Mouse (Mus musculus) liver, embryonic 16.5 days (tissue): ENCODE data around the gene Cnnm2. TPM values are rescaled to one million over a fixed set of nuclear protein-coding genes. Genes with fewer than 3 reads are reported as not detected.

ENCODE experiments used
- ATAC-seq: fragments of 200-750 bp; cut with Nextera tagmentation; 2 replicates; pipeline ENCODE4 v1.8.0; 2017; ENCODE audit warnings: low read depth, mild to moderate bottlenecking, moderate number of reproducible peaks, moderate library complexity
- H3K27ac ChIP-seq: fragments of 300-500 bp; sonication (generic); 2 replicates; pipeline ENCODE4 v1.5.1; 2014; ENCODE audit warnings: mild to moderate bottlenecking, low read length
- H3K27me3 ChIP-seq: fragments of 300-500 bp; sonication (generic); 2 replicates; pipeline ENCODE4 v1.6.1; 2014; ENCODE audit warnings: low read depth, low read length, mixed read lengths; ENCODE audit not compliant: control insufficient read depth, insufficient read depth
- H3K36me3 ChIP-seq: fragments of 300-500 bp; sonication (generic); 2 replicates; pipeline ENCODE4 v1.6.1; 2014; ENCODE audit warnings: mild to moderate bottlenecking; ENCODE audit not compliant: control insufficient read depth, insufficient read depth
- H3K4me1 ChIP-seq: fragments of 300-500 bp; sonication (generic); 2 replicates; pipeline ENCODE4 v1.6.1; 2014; ENCODE audit warnings: low read depth, low read length, mixed read lengths; ENCODE audit not compliant: control insufficient read depth
- H3K4me2 ChIP-seq: fragments of 300-500 bp; sonication (generic); 2 replicates; pipeline ENCODE4 v1.6.1; 2014; ENCODE audit warnings: low read depth, low read length, mixed read lengths
- H3K4me3 ChIP-seq: fragments of 300-500 bp; sonication (generic); 2 replicates; pipeline ENCODE4 v1.5.1; 2014; ENCODE audit warnings: low read depth, mild to moderate bottlenecking, low read length
- H3K9ac ChIP-seq: fragments of 300-500 bp; sonication (generic); 2 replicates; pipeline ENCODE4 v1.6.1; 2014; ENCODE audit warnings: low read depth, low read length
- H3K9me3 ChIP-seq: fragments of 300-500 bp; sonication (generic); replicated peaks from 2 replicates; pipeline ENCODE4 v1.6.1; 2016; ENCODE audit warnings: low read length; ENCODE audit not compliant: control insufficient read depth
- WGBS: fragments of 180-500 bp; shearing (Covaris S2); extraction: QIAGEN DNeasy Blood & Tissue Kit; methylation state at CpG from one replicate; pipeline ENCODE4 v1.1.7; 2014; ENCODE audit not compliant: insufficient replicate concordance; 5-methylcytosine and 5-hydroxymethylcytosine counted together
- polyA plus RNA-seq: library from polyadenylated mRNA; unstranded; fragments of >200 nt; fragmentation: Nextera tagmentation; extraction: Ambion mirVana; gene quantifications from 2 replicates; pipeline ENCODE4 v1.2.1, GENCODE M21; 2015

Gene Cnnm2
- polyA plus RNA-seq, 1 experiment from 2014 or later, result 1.4 TPM

DNA sequence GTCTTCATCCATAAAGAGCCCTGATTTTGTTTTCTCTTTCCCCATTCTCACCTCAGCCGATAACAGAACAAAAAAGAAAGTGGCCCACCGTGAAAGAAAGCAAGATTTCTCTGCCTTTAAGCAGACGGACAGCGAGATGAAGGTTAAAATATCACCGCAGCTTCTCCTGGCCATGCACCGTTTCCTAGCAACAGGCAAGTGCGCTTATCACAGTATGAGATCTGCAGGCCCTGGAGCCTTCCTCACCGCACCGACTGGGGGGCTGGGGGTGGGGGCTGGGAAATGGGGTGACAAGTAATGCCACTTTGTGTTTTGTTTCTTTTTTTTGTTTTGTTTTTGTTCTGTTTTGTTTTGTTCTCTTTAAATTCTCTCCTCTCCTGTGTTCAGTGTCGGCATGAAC is 95.4 kb downstream of the Cnnm2 start:
- Histone ChIP-seq H3K4me1 (peaks cover 18% of the 10 kb centered on the region), H3K27ac (no peak overlapping the region)

DNA sequence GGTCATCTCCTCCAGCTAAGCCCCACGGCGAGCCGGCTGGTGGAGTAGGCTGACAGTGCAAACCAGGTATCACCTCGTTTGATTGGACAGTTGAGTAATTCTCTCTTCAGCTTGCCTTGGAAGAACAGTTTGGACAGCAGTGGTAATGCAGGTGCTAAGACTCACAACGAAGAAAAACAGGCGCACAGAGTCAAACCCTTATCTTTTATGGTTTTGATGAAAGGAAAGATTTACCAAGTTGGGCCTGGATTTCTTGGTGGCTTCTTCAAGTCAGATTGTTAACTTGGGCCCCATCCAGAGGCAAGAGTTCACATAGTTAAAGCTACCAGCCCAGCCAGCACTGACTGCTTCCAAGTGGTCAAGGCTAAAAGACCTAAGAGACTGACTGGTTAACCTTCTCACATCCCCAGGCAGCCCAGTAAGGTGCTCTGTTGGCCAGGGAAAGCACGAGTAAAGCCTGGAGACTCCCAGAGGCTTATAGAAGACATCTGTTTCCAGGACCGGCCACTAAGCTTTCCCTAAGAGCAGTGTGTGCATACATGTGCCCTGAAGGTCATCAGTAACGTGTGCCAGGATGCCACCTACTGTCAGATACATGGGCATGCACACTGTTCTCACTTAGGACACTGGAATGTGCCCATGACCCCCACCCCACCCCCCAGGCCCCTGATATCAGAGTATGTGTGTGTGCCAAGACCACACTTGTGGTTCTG is 96.0 kb downstream of the Cnnm2 start:
- peak; percentile 71 for ATAC-seq
- peaks cover 25% of the 10 kb centered on the region for H3K4me1 ChIP-seq

More for the DNA sequence above, 95.4 kb downstream of the Cnnm2 start:
- no peak overlapping the region for H3K9ac ChIP-seq
- H3K4me3 ChIP-seq, result no peak overlapping the region
- no peaks in the 10 kb centered on the region for H3K27me3 ChIP-seq
- H3K4me2 ChIP-seq, result no peak overlapping the region
- WGBS, result 27% methylated on average over 10 of the region's 10 CpGs
- ATAC-seq, result no peak
- H3K9me3 ChIP-seq, result no peaks in the 10 kb centered on the region
- no peaks in the 10 kb centered on the region for H3K36me3 ChIP-seq

DNA sequence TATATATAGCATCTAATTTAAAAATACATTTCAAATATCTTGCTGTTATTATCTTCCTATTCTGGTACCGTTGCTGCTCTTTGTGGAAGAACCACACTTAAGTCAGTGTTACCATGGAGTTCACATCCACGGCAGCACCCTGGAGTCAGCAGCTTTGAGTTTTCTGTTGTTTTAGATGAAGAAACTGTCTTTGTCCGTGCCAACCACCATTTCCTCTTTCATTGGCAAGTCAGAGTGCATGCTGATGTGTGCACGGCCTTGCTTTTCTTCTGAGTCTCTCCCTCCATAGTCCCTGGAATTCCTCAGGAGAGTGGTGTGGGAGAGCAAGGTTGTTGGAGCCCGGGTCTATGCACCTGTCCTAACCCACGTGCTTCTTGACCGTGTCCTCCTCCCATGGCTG is 96.8 kb downstream of the Cnnm2 start:
- H3K4me1 ChIP-seq, result peaks cover 32% of the 10 kb centered on the region
- H3K9me3 ChIP-seq, result no peaks in the 10 kb centered on the region
- ATAC-seq, result no peak
- H3K36me3 ChIP-seq, result no peaks in the 10 kb centered on the region
- no peak overlapping the region for H3K27ac ChIP-seq
- H3K9ac ChIP-seq, result no peak overlapping the region
- no peaks in the 10 kb centered on the region for H3K27me3 ChIP-seq
- 61% methylated on average over 7 of the region's 7 CpGs for WGBS
- no peak overlapping the region for H3K4me3 ChIP-seq
- no peak overlapping the region for H3K4me2 ChIP-seq

More for the DNA sequence above, 96.0 kb downstream of the Cnnm2 start:
- no peaks in the 10 kb centered on the region for H3K9me3 ChIP-seq
- no peak overlapping the region for H3K4me2 ChIP-seq
- 56% methylated on average over 9 of the region's 9 CpGs for WGBS
- no peak overlapping the region for H3K4me3 ChIP-seq
- no peaks in the 10 kb centered on the region for H3K27me3 ChIP-seq
- H3K27ac ChIP-seq, result 0 out of 2 replicates have a peak overlapping the region, but pooled peaks have one; percentile 39
- H3K9ac ChIP-seq, result no peak overlapping the region
- no peaks in the 10 kb centered on the region for H3K36me3 ChIP-seq

DNA sequence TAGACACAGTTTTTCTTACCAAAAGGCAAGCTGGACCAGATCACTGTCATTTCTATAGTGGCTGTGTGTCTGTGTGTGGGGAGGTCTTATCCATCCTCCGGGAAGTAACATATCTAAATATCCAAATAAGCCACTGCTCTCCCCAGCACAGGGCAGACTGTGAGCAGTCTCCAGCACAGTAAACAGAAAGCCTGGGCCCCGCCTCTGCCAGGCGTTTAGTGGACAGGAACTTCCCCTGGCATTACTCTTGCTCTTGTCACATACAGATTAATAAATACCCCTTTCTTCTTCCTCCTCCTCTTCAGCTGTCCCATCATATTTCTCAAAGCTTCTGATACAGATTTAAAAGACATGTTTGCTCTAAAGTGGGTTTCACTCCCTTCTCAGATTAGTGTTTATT is 101.2 kb downstream of the Cnnm2 start:
- no peak for ATAC-seq
- Histone ChIP-seq H3K9ac (no peak overlapping the region), H3K36me3 (no peaks in the 10 kb centered on the region), H3K4me2 (no peak overlapping the region), H3K27me3 (no peaks in the 10 kb centered on the region), H3K4me1 (peaks cover 42% of the 10 kb centered on the region), H3K27ac (no peak overlapping the region; the same call in 1 of the 2 replicates), H3K4me3 (no peak overlapping the region), H3K9me3 (no peaks in the 10 kb centered on the region)
- 13% methylated on average over 3 of the region's 3 CpGs for WGBS

DNA sequence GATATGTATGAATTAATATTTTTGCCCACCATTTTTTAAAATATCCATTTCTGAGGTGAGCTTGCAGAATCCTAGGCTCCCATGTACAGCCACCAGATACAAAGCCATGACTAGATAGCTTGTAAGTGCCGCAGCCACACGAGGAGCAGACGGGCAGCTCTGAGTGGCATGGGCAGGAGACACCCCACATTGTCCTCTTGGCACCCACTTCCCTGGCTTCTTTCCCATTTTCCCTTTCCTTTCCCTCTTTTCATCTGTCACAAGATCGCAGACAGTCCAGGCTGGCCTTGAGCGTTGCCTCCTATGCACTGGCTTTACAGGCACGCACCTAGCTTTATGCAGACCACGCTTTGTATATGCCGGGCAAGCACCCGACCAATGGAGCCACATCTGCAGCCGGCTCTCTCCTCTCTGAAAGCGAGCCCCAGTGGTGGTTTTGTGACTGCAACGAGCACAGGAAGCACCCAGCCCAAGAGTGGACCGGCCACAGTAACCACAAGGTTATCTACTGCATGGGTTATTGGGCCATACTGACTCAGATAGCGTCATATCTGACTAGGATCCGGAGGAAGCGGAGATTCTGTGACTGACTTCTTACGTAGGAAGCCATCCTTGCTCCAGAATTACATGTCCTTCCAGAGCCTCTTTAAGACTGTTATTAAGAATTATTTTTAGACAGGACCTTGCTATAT is 102.0 kb downstream of the Cnnm2 start:
- H3K9me3 ChIP-seq, result no peaks in the 10 kb centered on the region
- no peaks in the 10 kb centered on the region for H3K36me3 ChIP-seq
- H3K27me3 ChIP-seq, result no peaks in the 10 kb centered on the region
- 0 out of 2 replicates have a peak overlapping the region, but pooled peaks have one; percentile 1 for H3K27ac ChIP-seq
- no peak overlapping the region for H3K4me3 ChIP-seq
- 0 out of 2 replicates have a peak overlapping the region, but pooled peaks have one; percentile 13 for H3K9ac ChIP-seq
- peaks cover 41% of the 10 kb centered on the region for H3K4me1 ChIP-seq
- ATAC-seq, result peak; percentile 48
- WGBS, result 18% methylated on average over 17 of the region's 17 CpGs
- peak overlapping the region; percentile 35 for H3K4me2 ChIP-seq

DNA sequence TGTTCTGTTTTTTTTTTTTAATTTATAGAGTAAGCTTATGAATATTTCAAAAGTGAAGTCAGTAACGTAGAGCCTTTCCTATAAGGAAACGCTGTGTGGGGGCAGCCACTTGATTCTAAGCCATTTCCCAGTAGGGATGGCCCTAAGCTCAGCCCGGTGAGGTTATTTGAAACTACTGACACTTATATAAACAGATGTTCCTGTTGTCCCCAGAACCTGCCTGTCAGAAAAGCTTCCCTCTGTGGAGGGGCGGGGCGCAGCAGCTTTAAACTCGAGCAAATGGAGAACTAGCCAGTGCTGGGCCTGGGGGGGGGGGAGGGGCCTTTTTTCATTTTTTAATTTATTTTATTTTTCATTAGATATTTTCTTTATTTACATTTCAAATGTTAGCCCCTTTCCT is 102.7 kb downstream of the Cnnm2 start:
- H3K27me3 ChIP-seq, result no peaks in the 10 kb centered on the region
- no peak overlapping the region for H3K4me3 ChIP-seq
- no peak overlapping the region for H3K9ac ChIP-seq
- no peak for ATAC-seq
- H3K4me2 ChIP-seq, result no peak overlapping the region
- no peaks in the 10 kb centered on the region for H3K36me3 ChIP-seq
- WGBS, result 27% methylated on average over 6 of the region's 6 CpGs
- no peaks in the 10 kb centered on the region for H3K9me3 ChIP-seq
- H3K27ac ChIP-seq, result no peak overlapping the region
- peaks cover 44% of the 10 kb centered on the region for H3K4me1 ChIP-seq

DNA sequence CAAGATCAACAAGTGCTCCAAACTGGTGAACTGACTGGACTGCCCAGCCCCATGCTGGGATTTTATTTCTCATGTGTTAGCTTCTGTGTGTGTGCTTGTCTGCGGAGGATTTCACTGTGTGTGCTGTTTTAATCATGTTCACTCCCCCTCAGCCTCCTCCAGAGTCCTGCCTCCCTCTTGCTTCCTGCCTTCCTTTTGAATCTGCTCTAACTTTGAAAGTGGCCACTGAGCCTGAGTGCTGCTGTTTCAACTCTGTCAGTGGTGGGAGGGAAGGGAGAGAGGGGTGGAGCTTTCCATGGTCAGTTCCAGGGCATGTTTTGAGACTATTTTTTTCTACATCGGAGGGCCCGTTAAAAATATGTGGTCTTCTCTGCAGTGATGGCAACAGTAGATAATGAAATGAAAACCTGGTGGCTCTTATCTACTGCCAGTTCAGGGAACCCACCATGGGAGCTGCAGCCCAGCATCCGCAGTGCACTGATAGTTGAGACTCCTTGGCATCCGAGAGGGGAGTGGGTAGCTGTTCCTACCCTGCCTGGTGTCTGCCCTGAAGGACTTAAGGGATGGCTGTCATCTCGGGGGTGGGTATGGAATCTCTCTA is 103.4 kb downstream of the Cnnm2 start:
- Histone ChIP-seq H3K27ac (peak overlapping the region; percentile 17; the same call in 1 of the 2 replicates), H3K9ac (no peak overlapping the region), H3K4me3 (no peak overlapping the region), H3K27me3 (no peaks in the 10 kb centered on the region), H3K36me3 (no peaks in the 10 kb centered on the region), H3K4me1 (peaks cover 46% of the 10 kb centered on the region), H3K4me2 (no peak overlapping the region), H3K9me3 (no peaks in the 10 kb centered on the region)
- 21% methylated on average over 6 of the region's 6 CpGs for WGBS
- ATAC-seq, result no peak

DNA sequence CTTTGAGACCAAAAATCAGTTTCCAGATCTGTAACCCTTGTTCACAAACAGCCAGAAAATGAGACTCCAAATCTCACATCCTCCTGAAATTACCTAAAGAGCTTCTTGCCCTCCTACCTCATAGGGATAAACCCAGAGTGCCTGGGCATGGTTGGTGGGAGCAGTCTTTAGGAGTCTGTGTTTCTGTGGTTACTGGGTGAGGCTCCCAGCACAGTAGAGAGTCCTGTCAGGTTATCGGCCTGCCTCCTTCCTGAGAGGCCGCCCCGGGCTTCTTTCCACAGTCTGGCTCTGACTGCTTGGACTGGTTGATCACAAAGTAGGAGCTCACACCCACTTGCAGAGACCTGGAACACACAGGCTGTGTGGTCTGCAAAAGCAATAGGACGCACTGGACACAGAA is 104.0 kb downstream of the Cnnm2 start:
- no peak overlapping the region for H3K9ac ChIP-seq

DNA sequence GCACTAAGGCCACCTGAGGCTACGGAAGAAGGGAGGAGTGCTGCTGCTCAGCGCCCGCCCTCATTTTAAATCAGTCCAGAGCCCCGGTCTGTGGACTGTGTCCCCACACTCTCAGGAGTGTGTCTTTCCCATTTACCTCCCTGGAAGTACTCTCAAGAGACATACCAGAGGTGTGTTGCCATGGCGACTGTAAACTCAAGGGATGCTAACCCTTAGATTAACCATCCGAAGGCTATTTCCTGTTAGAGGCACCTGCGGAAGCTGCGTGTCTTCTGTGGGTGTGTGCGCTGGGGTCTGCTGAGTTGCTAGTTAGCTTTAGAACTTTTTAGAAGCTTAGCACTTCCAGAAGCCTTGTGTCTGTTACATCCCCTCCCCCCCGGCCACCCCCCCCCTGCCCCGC is 107.7 kb downstream of the Cnnm2 start:
- Histone ChIP-seq H3K27ac (no peak overlapping the region), H3K4me2 (no peak overlapping the region), H3K4me3 (no peak overlapping the region), H3K27me3 (no peaks in the 10 kb centered on the region), H3K9me3 (no peaks in the 10 kb centered on the region), H3K36me3 (no peaks in the 10 kb centered on the region), H3K4me1 (peaks cover 20% of the 10 kb centered on the region), H3K9ac (no peak overlapping the region)
- WGBS, result 53% methylated on average over 11 of the region's 11 CpGs
- no peak for ATAC-seq

More for the DNA sequence above, 104.0 kb downstream of the Cnnm2 start:
- Histone ChIP-seq H3K4me1 (peaks cover 46% of the 10 kb centered on the region), H3K9me3 (no peaks in the 10 kb centered on the region), H3K27me3 (no peaks in the 10 kb centered on the region), H3K4me2 (no peak overlapping the region), H3K36me3 (no peaks in the 10 kb centered on the region), H3K27ac (peak overlapping the region; percentile 17; the same call in 1 of the 2 replicates), H3K4me3 (no peak overlapping the region)
- 0 out of 2 replicates have a peak, but pooled peaks have one; percentile 25 for ATAC-seq
- 15% methylated on average over 4 of the region's 4 CpGs for WGBS
